Mouse (Mus musculus) yolk sac, embryonic 10.5 days (tissue): ENCODE measurements around the gene Methig1.
"Not testable (repeated sequence)": the region's sequence is repeated elsewhere in the genome, so short reads cannot be mapped to it uniquely, and the experiment has no call there.

Source experiments
- DNase-seq: peaks from one replicate; pipeline ENCODE4 v3.0.0-alpha.2; 2017; ENCODE audit warnings: low spot score

Methig1 gene

DNA sequence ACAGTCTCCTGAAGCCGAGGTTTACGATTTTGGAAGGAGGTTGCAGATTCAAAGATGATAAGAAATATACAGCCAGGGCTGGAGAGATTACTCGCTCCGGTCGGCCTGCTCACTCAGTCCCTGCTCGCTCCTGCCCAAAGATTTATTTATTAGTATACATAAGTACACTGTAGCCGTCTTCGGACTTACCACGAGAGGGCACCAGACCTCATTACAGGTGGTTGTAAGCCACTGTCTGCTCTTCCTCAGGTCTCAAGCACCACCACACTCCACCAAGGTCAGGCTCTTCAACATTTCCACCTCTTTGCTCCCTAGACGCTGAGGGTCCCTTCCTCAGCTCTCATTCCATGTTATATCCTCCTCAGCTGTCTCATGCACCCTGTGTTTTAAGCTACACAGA lies 15.1 kb upstream of the Methig1 start:
- DNase-seq, result not testable (repeated sequence)

DNA sequence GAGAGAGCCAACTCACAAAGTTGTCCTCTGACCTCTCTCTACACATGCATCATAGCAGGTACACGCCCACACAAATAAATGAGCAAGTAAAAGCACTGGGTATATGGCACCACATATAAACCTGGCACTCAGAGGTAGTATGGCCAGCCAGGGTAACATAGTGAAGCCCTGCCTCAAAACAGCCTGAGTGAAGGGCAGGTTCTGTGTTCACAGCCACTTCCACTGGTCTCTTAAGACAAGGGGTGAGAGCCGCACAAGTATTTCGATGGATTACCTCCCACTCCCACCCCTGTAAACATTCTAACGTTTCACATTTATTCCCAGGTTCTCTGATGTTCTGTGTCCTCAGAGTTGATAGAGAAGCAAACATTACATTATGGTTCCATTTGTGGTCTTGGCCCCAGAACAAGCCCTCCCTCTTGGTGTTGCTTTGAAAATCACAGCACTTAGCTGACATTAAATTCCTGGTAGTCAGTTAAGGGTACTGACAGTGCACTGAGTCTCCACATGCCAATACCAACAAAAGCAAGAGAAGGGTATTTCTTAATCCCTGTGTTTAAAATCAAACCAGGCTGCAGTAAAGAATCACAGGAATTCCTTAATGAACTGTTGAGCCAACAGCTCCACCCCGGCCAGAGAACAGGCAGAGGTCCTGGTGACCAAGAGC lies 11.5 kb upstream of the Methig1 start:
- not testable (repeated sequence) for DNase-seq

DNA sequence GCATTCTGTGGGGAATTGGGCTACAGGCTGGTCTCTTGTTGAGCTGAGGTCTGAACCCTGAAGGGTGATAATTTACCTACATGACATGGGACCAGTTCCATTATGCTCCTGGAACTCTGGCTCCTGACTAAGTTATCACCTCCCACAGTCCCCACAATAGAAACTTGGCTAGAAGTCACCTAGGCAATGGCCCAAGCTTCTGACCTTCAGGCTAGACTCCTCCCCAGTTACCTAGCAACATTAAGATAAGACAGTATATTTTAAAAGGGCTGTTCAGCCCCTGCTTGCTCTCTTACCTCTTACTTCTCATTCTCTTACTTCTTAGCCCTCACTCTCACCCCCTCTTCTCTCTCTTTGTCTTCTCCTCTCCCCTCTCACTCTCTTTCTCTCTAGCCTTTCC lies 7.5 kb upstream of the Methig1 start:
- DNase-seq, result no peak

DNA sequence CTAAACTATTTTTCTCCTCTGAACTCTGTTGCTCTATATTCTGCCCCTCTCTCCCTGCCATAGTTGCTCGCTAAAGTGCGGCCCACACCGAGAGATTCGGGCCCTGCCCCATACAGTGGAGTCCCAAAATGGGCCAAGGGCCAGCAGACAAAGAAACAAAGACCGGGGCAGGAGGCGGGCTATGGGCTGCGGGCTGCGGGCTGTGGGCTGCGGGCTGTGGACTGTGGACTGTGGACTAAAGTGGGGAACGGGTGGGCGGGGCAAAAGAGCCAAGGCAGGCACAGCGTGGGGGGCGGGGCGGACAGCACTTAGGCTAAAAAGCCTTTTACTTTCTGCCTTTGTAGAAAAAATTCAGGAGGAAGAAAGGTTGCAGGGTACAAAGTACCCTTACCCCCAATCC lies 6.2 kb upstream of the Methig1 start:
- peak; percentile 69 for DNase-seq

DNA sequence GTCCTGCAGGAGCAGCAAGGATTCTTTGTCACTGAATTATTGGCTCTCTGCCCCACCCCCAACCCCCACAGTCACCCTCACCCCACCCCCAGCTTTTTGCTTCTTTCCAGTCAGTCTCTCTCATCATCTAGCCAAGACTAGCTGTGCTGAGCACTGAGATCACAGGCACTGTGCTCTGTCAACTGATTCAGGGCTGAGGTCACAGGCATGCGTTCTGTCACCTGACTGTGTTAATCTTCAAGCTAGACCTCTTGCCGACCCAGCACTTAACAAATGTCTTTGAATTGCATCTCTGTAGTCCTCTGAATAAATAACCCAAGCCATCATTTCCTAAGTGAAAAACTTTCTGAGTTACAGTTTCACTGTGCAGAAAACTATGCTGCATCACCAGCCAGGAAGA lies 3.5 kb upstream of the Methig1 start:
- DNase-seq, result peak; percentile 77

DNA sequence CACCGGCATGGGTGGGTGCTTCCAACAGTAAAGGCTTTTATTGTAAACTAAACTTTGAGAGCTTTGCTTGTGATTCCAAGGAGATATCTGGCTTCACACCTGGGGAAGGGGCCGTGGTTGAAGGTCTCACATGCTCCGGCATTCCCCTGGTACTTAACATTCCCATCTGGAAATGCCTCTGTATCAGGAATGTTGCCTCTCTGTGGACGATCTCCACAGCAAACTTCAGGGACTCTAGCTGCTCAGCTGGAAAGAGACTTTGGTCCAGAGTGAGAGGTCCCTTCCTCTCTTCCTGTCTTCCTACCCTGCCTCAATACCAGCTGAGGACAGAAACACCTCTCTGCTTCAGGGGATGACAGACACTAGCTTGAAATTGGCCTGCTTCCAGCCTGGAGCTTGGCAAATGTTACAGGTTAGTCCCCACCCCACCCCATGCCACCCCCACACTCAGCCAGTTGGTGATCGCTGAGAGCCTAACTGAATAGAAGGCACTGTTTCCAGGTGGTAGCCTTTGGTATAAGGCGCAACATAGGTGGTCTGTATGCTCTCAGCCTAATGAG lies 1.4 kb upstream of the Methig1 start:
- peak; percentile 19 for DNase-seq

DNA sequence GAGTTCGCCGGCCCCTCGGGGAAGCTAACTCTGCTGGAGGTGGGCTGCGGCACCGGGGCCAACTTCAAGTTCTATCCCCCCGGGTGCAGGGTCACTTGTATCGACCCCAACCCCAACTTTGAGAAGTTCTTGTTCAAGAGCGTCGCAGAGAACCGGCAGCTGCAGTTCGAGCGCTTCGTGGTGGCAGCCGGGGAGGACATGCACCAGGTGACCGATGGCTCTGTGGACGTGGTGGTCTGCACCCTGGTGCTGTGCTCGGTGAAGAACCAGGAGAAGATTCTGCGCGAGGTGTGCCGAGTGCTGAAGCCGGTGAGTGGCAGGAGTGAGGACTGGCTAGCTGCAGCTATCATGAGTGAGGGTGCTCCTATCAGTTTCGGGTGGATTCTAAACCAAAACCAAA lies 450 bp downstream of the Methig1 start:
- DNase-seq, result not testable (repeated sequence)

DNA sequence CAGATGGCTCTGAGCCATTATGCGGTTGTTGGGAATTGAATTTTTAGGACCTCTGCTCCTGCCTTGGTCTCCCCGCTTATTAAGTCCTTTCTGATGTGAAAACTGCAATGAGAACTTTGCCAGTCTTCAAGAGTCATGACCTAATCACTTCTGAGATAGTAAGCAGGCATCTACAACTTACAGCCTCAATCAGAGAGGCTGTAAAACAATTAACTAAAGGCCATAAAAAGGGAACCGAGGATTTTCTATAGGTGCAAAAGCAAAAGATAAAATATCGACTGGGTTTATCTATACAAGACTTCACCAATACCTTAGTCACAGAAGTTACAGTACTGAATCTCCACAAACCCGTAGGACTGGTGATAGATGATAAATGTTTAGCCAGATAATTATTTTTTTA lies 2.9 kb downstream of the Methig1 start:
- DNase-seq, result no peak

DNA sequence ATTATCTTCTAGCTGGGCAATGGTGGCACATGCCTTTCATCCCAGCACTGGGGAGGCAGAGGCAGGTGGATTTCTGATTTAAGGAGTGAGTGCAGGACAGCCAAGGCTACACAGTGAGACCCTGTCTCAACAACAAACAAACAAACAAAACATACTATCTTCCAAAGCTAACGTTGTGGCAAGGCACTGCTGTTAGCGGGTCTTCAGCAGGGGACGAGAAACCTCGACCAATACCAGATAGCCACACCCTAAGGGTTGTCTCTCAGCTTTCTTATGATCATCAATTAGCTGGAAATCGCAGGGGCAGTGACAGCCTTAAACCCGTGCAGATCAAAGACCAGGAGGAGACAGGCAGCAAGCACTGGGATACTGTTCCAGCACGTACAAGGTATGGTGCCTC lies 11.3 kb downstream of the Methig1 start, which contains the start of gene Higd1c:
Gene Higd1c, plus strand, starts transcription at position 301 of the 400 bp plus-strand sequence.
- DNase-seq, result no peak

DNA sequence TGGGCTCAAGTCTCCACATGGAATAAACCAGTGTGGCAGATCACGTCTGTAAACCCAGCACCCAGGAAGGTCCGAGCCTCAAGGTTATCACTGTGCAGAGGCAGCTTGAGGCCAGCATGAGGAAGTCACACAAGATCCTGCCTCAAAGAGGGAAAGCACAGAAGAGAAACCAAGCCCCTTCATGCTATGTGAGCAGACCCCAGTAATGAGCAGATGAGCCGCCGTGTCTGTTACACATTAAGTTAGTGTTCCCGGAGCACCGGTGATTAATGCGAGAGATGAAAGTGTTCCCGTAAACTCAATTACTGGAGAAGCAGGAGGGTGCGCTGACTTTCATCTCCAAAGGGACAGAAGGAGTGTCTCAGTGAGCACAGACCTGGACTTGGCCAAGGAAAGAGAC lies 13.0 kb downstream of the Methig1 start:
- DNase-seq, result not testable (repeated sequence)

DNA sequence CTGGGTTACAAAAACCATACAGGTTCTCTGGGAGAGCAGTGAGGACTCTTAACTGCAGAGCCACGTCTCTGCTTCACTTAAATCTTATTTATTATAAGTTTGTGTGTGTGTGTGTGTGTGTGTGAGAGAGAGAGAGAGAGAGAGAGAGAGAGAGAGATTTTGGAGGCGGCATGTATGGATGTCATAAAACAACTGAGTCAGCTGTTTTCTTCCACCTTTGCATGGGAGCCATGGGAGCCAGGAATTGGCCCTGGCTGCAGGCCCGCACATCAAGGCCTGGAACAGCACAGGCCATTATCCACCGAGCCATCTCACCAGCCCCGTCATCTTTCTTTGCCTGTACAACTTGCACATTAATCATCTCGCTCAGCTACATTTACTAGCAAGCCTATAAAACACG lies 14.2 kb downstream of the Methig1 start:
- DNase-seq, result no peak

DNA sequence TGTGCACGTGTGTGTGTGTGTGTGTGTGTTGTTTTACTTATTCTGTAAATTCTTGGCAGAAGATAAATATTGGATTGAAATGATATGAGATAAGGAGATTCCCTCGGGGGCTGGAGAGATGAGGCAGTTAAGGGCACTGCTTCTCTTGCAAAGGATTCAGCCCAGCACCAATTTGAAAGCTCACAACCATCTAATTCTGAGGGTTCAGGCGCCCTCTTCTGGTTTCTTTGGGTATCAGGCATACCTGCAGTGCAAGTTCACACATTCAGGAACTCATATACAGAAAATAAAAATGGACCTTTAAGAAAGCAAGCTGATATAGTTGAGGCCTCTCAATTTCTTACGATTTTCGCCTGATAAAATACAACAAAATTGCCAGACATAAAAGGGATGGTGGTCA lies 22.1 kb downstream of the Methig1 start:
- peak; percentile 58 for DNase-seq

DNA sequence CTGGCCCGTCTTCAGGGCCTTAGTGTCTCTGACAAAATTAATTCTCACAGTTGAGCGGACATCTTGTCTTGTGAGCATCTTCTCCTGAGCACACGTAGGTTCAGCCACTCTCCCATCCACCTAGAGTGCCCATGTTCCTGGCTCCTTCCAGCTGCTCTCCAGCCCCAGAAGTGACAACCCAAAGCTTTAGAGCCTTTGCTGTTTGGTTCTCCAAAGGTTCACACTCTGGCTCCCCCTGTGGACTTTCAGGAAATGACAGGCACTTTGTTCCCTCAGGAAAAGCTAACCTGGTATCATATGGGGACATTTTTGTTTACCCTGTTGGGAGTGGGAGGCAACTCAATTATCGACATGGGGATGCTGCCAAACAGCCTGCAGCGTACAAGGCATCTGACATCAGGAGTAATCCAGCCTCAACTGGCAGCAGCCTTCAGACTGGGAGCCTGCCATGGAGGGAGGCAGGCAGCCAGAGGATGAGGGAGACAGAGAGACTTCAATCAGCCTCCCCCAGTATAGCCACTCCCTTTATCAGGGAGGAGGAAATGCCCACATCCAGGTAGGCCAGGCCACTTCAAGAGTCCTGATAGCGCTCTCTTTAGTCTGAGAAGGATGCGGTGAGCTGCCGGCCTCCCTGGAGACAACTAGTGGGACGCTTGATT lies 25.0 kb downstream of the Methig1 start:
- DNase-seq, result not testable (repeated sequence)

DNA sequence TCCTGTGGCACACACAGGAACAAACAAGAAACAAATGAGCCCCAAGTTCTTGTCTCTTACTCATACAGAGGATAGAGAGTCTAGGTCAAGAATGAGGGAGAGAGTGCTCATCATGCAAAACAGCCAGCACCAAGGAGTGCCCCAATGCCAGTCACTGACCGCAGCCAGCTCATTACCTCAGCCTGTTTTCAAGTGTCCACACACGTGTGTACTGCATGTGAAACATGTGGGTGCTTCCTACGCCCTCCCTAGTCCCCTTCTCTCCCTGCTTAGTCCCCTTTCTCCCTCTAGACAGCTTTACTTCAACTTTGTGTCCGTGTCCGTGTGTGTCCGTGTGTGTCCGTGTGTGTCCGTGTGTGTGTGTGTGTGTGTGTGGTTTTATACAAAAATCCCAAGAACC lies 26.7 kb downstream of the Methig1 start:
- no peak for DNase-seq

DNA sequence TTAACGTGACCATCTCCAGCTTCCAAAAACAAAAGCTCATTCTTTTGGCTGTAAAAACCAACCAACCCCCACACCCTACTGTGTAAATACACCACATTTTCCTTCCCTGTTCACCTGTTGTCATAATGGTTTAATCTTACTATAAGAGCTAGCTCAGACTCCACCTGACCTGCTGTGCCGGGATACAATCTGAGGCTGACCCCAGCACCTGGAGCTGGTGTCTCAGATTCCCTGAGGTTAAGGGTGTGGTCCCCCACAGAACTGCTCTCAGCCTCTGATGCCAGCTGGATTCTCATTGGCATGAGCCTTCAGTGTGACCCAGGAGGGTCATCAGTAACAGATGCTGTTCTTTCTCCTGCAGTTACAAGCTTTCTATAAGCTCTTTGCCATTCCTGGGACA lies 27.2 kb downstream of the Methig1 start:
- DNase-seq, result no peak

DNA sequence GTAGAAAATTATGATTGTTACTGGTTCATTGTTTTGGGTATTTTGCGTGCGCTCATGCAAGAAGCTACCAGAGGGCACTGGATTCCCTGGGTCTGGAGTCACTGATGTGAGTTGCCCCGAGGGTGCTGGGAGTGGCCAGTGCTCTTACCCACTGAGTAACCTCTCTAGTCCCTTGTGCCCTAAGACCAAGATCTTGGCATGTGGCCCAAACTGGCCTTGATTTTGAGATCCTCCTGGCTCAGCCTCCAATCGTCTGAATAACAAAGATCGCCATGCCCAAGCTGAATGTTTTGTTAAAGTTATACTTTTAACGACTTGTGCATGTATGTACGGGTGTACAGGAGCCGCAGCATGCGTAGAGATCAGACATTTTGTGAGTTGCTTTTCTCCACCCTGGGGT lies 32.8 kb downstream of the Methig1 start:
- no peak for DNase-seq

DNA sequence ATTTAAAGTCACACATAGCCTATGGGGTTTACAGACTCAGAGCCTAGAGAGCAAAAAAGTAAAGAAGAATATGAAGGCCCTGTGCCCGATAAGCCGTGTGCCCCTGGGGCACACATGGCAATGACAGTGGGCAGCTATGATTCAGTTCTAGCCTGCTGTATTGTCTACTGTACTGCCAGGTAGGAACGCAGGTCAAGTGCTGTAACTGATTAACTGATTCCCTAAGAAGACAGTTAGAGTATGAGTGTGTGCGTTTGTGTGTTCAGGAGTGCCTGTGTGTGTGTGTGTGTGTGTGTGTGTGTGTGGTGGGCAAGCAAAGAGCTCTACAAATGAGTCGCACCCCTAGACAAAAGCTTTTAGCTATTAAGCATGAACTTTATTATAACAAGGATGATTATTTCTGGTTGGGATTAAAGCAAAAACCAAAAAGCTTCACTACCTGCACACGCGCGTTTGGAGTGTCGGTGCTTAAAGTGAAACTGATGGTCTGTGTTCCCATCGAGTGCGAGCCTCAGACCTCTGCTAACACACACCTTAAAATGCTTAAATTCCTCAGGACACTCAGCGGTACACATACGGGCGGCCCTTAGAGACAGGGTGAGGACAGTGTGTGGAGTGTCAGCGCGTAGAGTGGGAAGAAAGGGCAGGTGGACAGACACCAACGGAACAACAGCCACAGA lies 34.7 kb downstream of the Methig1 start:
- DNase-seq, result no peak

DNA sequence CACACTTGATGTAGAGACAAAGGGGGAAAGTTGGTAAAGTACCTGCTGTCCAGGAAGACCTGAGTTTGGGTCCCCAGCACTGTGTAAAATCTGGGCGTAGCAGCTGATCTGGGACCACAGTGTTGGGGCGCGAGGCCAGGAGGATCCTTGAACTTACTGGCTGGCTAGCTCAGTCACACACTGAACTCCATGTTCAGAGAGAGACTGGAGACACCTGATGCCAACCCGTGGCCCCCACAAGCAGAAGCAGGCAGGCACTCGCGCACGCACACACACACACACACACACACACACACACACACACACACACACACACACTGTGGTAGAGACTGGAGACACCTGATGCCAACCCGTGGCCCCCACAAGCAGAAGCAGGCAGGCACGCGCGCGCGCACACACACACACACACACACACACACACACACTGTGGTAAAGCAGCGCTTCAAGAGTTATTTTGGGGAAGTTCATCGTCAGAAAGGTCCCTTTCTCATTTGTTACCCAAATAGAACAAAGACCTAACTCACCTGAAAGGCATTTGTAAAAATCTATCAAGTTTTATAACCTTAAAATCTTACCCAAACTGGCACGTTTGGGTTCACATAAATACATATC lies 35.4 kb downstream of the Methig1 start:
- DNase-seq, result no peak

DNA sequence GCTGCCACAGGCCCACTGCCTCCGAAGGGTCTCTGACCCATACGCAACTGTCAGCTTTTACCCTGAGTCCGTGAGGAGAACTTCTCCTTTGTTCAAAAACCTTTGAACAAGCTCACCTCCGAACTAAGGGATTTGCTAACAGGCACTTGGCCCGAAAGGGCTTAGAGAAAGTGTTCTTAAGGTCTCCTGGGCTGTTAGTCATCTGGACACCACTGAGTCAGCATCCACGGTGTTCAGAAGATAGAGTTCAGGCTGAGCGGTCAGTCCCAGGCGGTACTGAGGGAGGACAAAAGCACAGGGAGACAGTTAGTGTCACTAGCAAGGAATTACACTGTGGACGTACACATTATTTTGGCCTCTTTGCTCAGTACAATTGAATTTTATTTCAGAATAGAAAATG lies 35.9 kb downstream of the Methig1 start:
- DNase-seq, result no peak

DNA sequence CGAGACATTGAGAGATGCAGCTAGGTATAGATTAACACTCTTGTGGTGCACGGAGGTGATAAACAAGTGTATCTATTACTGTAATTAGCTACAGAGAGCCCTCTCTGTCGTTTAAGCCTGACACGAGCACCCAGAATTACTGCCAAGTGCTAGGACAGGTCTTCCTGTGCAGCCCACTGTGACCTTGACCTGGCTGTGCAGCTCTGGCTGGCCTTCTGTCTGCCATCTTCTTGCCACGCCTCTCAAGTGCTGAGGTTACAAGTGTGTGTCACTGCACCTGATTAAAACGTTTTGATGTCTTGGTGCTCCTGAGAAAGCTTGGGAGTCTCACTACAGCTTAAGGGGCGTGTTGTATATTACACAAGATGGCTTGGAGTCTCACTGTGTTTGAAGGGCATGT lies 38.1 kb downstream of the Methig1 start:
- DNase-seq, result no peak

DNA sequence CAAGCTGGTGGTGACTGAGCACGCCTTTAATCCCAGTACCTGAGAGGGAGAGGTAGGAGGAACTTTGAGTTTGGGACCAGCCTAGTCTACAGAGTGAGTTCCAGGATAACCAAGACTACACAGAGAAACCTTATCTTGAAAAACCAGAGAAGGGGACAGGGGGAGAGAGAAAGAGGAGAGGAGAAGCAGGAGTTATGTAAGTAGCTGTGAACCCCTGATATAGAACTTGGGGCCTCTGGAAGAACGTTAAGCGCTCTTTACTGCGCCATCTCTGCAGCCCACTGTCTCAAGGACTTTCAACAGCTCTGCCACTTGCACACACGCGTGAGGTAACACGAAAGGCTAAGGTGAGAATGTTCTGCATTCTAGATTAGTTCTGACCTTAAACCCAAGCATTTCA lies 38.6 kb downstream of the Methig1 start:
- DNase-seq, result no peak

DNA sequence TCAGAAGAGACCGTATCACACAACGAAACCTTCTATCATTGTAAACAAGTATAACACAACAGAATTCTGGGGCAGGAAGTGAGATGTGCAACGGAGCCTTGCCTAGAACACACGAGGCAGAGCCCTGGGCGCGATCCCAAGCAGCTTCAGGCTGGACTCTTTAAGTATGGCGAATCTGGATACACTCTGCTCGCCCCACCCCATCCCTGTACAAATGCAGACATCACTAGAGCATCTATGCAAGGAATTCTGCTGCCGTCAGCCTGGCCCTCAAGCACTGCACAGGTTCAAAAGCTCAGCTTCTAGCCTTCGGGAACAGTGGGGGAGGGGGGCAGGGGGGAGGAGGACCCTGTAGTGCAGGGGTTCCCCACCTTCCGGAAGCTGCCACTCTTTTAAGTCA lies 40.1 kb downstream of the Methig1 start:
- DNase-seq, result no peak

DNA sequence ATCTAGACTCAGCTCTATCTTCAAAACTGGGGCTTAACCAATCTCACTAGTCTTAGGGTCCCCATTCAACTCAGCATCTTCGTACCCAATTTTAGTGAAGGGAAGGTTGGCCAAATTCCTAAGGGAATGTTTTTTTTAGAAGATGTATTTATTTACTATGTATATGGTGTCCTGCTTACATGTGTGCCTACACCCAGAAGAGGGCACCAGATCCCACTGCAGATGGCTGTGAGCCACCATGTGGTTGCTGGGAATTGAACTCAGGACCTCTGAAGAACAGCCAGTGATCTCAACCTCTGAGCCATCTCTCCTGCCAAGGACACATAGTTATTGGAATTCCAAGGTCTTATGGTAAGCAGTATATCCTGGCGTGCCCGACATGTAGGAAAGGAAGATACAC lies 42.6 kb downstream of the Methig1 start:
- no peak for DNase-seq
